Mouse (Mus musculus): Measurements from ENCODE around the gene Phb2.

Gene Phb2

GRCm38 (mm10) chr6:124722876-124723473, 10.8 kb downstream of the Phb2 start:
- no peak for DNase-seq (ENCODE audit: low spot score in 2 of 2)

- DNase-seq (ENCODE audit: low spot score in 2 of 2), result no peak
Measured at GRCm38 (mm10) chr6:124723541-124723940, 11.4 kb downstream of the Phb2 start.

- DNase-seq (ENCODE audit: low spot score in 2 of 2), result no peak
Measured at GRCm38 (mm10) chr6:124724472-124724871, 12.3 kb downstream of the Phb2 start.

- DNase-seq (ENCODE audit: low spot score in 2 of 2), result no peak
Measured at GRCm38 (mm10) chr6:124728621-124729020, 16.5 kb downstream of the Phb2 start.

- no peak for DNase-seq (ENCODE audit: low spot score in 2 of 2)
Measured at GRCm38 (mm10) chr6:124729850-124730705, 17.9 kb downstream of the Phb2 start.

- DNase-seq (ENCODE audit: low spot score in 2 of 2), result no peak
Measured at GRCm38 (mm10) chr6:124731038-124731437, 18.9 kb downstream of the Phb2 start.

GRCm38 (mm10) chr6:124732476-124733370, 20.6 kb downstream of the Phb2 start:
- no peak for DNase-seq (ENCODE audit: low spot score in 2 of 2)

GRCm38 (mm10) chr6:124734417-124734816, 22.3 kb downstream of the Phb2 start:
- DNase-seq (ENCODE audit: low spot score in 2 of 2), result no peak

GRCm38 (mm10) chr6:124737040-124737439, 24.9 kb downstream of the Phb2 start:
- DNase-seq (ENCODE audit: low spot score in 2 of 2), result peak in 1 of 2 experiments; percentile 55

- DNase-seq (ENCODE audit: low spot score in 2 of 2), result no peak
Measured at GRCm38 (mm10) chr6:124738511-124739023, 26.4 kb downstream of the Phb2 start, which contains the start of gene Ptpn6. Gene Ptpn6 (minus strand): TSS chr6:124738714.

- DNase-seq (ENCODE audit: low spot score in 2 of 2), result no peak
Measured at GRCm38 (mm10) chr6:124739231-124739796, 27.2 kb downstream of the Phb2 start.

- no peak for DNase-seq (ENCODE audit: low spot score in 2 of 2)
Measured at GRCm38 (mm10) chr6:124740211-124740887, 28.2 kb downstream of the Phb2 start.

- DNase-seq (ENCODE audit: low spot score in 2 of 2), result peak; percentile 89 to 93
Measured at GRCm38 (mm10) chr6:124740888-124741761, 29.0 kb downstream of the Phb2 start, which contains the start of gene Grcc10. Gene Grcc10 (minus strand): TSS chr6:124741374.

GRCm38 (mm10) chr6:124741842-124742241, 29.7 kb downstream of the Phb2 start:
- DNase-seq (ENCODE audit: low spot score in 2 of 2), result no peak

- no peak for DNase-seq (ENCODE audit: low spot score in 2 of 2)
Measured at GRCm38 (mm10) chr6:124742839-124743514, 30.8 kb downstream of the Phb2 start.

GRCm38 (mm10) chr6:124743647-124744046, 31.5 kb downstream of the Phb2 start:
- DNase-seq (ENCODE audit: low spot score in 2 of 2), result no peak

GRCm38 (mm10) chr6:124744755-124745321, 32.7 kb downstream of the Phb2 start:
- no peak for DNase-seq (ENCODE audit: low spot score in 2 of 2)

- DNase-seq (ENCODE audit: low spot score in 2 of 2), result peak; percentile 92 to 96
Measured at GRCm38 (mm10) chr6:124745490-124746295, 33.6 kb downstream of the Phb2 start.
